Mouse (Mus musculus): ENCODE measurements at regions not wholly inside any gene's neighbourhood (a gene's known extent, or its start where the extent isn't known, plus 50 kb on each side); places are given as distances from the start of the nearest gene placed in this dataset.

DNA sequence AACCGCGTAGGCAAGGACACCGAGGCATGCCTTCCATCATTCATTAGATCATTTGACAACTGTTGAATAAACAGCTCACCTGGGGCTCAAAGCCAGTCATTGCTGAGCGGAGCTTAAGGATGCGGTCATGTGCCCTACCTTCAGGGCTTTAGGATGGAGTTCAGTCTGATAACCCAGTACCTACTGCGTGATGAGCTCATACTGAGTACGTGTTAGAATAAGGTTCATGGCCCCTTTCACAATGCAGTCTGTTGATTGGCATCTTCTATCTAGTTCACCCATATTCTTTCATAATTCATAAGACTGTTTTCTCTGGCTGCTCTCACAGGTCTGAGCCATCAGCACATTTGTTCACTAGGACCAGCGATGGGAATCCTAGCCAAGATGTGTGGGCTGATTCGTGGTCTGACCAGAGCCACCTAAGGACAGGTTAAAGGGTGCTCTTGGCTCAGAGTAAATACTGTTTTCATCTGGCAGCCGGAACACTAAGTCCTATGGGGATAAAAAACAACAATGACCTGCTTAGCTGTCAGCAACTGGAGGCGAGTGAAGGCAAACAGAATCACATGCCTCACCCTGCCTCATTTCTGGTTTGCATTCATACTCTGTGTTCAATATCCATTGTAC is 71.4 kb upstream of the Elovl5 start:
- H3K9me3 ChIP-seq (replicated peaks; ENCODE audit: control insufficient read depth, low read length), result no peaks in the 10 kb centered on the region
- no peak overlapping the region for H3K27ac ChIP-seq (ENCODE audit: low read depth, low read length)
- ATAC-seq, result no peak
- no peak overlapping the region for H3K4me2 ChIP-seq (ENCODE audit: low read length)
- H3K27me3 ChIP-seq (replicated peaks; ENCODE audit: control insufficient read depth, insufficient read depth, low read length), result no peaks in the 10 kb centered on the region
- 93% methylated on average over 11 of the region's 11 CpGs for WGBS
- H3K36me3 ChIP-seq (ENCODE audit: control insufficient read depth, insufficient read depth, low read length), result no peaks in the 10 kb centered on the region
- no peak overlapping the region for H3K9ac ChIP-seq (ENCODE audit: low read length)
- no peak for DNase-seq (ENCODE audit: low spot score)
- no peak overlapping the region for H3K4me3 ChIP-seq (ENCODE audit: low read depth, low read length)
- no peaks in the 10 kb centered on the region for H3K4me1 ChIP-seq (ENCODE audit: control insufficient read depth, insufficient read depth, low read length)

DNA sequence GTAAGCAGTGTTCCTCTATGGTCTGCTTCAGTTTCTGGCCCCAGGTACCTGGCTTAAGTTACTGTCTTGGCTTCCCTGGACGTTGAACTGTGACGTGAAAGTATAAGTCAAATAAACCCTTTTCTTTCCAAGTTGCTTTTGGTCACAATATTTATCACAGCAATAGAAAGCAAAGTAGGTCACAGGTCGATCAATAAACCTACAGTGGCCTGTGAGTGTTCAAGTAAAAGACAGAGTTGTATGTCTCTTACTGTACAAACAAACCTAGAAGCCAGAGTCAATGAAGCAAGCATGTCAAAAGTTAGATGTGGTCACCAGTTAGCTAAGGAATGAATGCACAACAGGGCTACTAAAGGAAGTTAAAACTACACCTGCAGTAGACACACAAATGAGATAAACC is 68.6 kb upstream of the Elovl5 start:
- WGBS, result 94% methylated on average over 3 of the region's 3 CpGs
- ATAC-seq (no peak), DNase-seq (ENCODE audit: low spot score) (no peak)
- no peaks in the 10 kb centered on the region for H3K9me3 ChIP-seq (replicated peaks; ENCODE audit: control insufficient read depth, low read length)
- H3K4me2 ChIP-seq (ENCODE audit: low read length), result no peak overlapping the region
- H3K27me3 ChIP-seq (replicated peaks; ENCODE audit: control insufficient read depth, insufficient read depth, low read length), result no peaks in the 10 kb centered on the region
- H3K27ac ChIP-seq (ENCODE audit: low read depth, low read length), result no peak overlapping the region
- no peak overlapping the region for H3K9ac ChIP-seq (ENCODE audit: low read length)
- H3K36me3 ChIP-seq (ENCODE audit: control insufficient read depth, insufficient read depth, low read length), result no peaks in the 10 kb centered on the region
- H3K4me1 ChIP-seq (ENCODE audit: control insufficient read depth, insufficient read depth, low read length), result no peaks in the 10 kb centered on the region
- H3K4me3 ChIP-seq (ENCODE audit: low read depth, low read length), result no peak overlapping the region

DNA sequence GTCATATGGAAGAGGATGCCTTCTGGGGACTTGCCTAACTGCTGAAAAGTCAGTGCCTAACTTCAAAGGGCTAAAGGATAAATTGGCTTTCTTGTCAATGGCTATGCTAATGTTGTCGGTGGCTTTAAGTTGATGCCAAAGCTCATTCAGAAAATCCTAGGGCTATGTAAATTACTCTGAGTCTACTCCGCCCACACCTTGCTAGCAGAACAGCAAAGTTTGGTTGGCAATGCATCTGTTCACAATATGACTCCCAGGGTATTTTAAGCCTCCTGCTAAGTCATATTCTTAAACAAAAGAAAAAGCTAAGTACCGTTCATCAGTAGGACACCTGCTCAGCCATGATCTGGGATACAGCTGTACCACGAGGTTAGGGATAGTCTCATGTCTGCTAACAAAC is 67.8 kb upstream of the Elovl5 start:
- Histone ChIP-seq H3K9me3 (replicated peaks; ENCODE audit: control insufficient read depth, low read length) (no peaks in the 10 kb centered on the region), H3K27ac (ENCODE audit: low read depth, low read length) (no peak overlapping the region), H3K4me2 (ENCODE audit: low read length) (no peak overlapping the region), H3K9ac (ENCODE audit: low read length) (no peak overlapping the region), H3K4me3 (ENCODE audit: low read depth, low read length) (no peak overlapping the region), H3K36me3 (ENCODE audit: control insufficient read depth, insufficient read depth, low read length) (no peaks in the 10 kb centered on the region), H3K4me1 (ENCODE audit: control insufficient read depth, insufficient read depth, low read length) (no peaks in the 10 kb centered on the region), H3K27me3 (replicated peaks; ENCODE audit: control insufficient read depth, insufficient read depth, low read length) (no peaks in the 10 kb centered on the region)
- ATAC-seq (no peak), DNase-seq (ENCODE audit: low spot score) (no peak)
- 54% methylated on average over 4 of the region's 4 CpGs for WGBS

DNA sequence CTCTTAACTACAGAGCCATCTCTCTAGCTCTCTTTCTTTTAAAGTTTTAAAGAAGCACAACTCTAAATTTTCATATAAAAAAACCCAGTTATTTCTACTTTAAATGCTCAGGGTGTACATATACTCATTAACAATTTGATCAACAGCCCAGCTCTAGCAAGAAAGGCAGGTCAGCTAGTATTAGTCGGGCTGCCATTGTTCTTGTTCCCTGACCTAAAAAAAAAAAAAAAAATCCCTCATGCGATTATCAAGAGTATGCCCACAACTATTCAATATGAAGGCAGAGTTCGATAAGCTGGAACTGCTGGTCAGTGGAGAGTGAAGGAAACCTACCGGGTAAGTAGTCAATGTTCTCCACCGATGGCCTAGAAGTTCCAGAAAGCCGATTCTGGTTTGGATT is 65.8 kb upstream of the Elovl5 start:
- Histone ChIP-seq H3K4me3 (ENCODE audit: low read depth, low read length) (no peak overlapping the region), H3K27ac (ENCODE audit: low read depth, low read length) (no peak overlapping the region), H3K4me1 (ENCODE audit: control insufficient read depth, insufficient read depth, low read length) (no peaks in the 10 kb centered on the region), H3K27me3 (replicated peaks; ENCODE audit: control insufficient read depth, insufficient read depth, low read length) (no peaks in the 10 kb centered on the region), H3K9me3 (replicated peaks; ENCODE audit: control insufficient read depth, low read length) (no peaks in the 10 kb centered on the region), H3K9ac (ENCODE audit: low read length) (no peak overlapping the region), H3K4me2 (ENCODE audit: low read length) (no peak overlapping the region), H3K36me3 (ENCODE audit: control insufficient read depth, insufficient read depth, low read length) (no peaks in the 10 kb centered on the region)
- DNase-seq (ENCODE audit: low spot score) (no peak), ATAC-seq (no peak)
- WGBS, result 49% methylated on average over 6 of the region's 6 CpGs

DNA sequence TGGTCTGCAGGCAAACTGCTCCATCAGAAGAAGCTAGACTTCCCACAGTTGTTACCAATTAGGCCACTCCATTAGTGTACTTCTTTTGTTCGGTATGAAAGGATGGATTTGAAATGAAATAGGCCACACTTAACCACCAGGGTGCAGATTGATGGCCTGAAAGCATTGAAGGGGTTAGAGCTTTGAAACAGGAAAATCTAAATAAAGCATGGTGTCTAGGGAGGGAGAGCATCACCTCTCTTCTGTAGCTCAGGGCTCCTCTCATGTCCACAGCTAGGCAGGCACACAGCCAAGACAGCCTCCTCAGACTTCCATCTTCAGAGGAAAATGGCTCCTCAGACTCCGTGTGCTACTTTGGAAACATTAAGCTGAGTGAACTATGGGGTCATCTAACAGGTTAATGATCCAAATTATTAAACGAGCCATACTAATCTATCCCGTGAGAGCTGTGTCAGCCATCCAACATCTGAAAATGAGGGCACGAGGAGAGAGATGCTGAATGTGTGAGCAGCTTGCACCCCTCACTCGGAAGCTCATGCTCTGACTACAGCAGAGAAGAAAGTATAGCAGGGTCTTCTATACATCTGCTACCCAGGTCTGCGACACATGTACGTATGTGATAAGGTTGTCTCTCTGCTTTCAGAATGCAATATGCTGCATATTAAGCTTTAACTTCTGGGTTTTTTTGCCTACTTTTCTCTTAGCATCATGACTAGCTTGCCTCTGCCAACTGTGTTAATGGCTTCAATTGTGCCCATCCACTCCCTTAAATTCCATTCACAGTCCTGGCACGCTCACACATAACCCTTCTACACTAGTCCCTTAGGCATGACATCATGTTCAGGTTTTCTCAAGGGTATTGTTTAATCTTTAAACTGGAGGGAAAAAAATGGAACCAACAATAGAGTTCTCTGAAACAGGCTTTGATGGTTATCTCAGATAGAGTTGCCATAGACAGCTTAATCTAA is 59.8 kb upstream of the Elovl5 start:
- no peak for ATAC-seq
- Histone ChIP-seq H3K27me3 (replicated peaks; ENCODE audit: control insufficient read depth, insufficient read depth, low read length) (no peaks in the 10 kb centered on the region), H3K9ac (ENCODE audit: low read length) (no peak overlapping the region), H3K4me3 (ENCODE audit: low read depth, low read length) (no peak overlapping the region), H3K4me2 (ENCODE audit: low read length) (no peak overlapping the region), H3K9me3 (replicated peaks; ENCODE audit: control insufficient read depth, low read length) (no peaks in the 10 kb centered on the region), H3K4me1 (ENCODE audit: control insufficient read depth, insufficient read depth, low read length) (no peaks in the 10 kb centered on the region), H3K36me3 (ENCODE audit: control insufficient read depth, insufficient read depth, low read length) (no peaks in the 10 kb centered on the region), H3K27ac (ENCODE audit: low read depth, low read length) (no peak overlapping the region)
- WGBS, result 62% methylated on average over 9 of the region's 9 CpGs
- DNase-seq (ENCODE audit: low spot score), result peak; percentile 15

DNA sequence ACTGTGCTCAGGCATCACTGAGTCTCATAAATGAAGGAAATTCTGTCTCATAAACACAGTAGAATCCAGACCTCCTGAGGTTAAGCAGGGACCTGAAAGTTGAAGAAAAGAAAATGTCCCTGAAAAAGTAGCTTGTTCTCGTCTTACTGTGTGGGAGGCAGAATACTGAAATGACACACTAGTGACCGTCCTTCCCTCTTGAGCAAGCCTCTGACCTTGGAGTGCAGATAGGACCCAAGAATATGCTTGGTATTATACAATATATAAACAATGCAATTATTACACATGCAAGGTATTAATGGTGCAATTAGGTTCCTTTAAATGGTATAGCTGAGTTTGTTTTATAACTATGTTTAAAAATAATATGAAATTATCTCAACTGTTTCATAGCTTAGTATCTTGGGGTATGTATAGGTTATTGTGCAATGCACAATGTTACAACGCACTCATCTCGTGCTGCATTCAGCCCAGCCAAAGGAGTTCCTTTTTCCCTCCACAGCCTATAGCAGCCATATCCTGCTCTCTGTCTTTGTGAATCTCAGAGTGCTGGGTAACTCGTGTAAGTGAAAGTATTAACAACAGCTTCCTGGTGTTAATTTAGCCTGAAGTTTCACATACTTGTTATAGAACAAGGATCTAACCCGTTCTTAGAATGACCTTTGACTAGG is 58.9 kb upstream of the Elovl5 start:
- WGBS, result 80% methylated on average over 6 of the region's 6 CpGs
- H3K9me3 ChIP-seq (replicated peaks; ENCODE audit: control insufficient read depth, low read length), result no peaks in the 10 kb centered on the region
- no peaks in the 10 kb centered on the region for H3K27me3 ChIP-seq (replicated peaks; ENCODE audit: control insufficient read depth, insufficient read depth, low read length)
- H3K9ac ChIP-seq (ENCODE audit: low read length), result no peak overlapping the region
- no peak overlapping the region for H3K4me2 ChIP-seq (ENCODE audit: low read length)
- no peak for DNase-seq (ENCODE audit: low spot score)
- no peak overlapping the region for H3K27ac ChIP-seq (ENCODE audit: low read depth, low read length)
- ATAC-seq, result no peak
- no peaks in the 10 kb centered on the region for H3K4me1 ChIP-seq (ENCODE audit: control insufficient read depth, insufficient read depth, low read length)
- no peaks in the 10 kb centered on the region for H3K36me3 ChIP-seq (ENCODE audit: control insufficient read depth, insufficient read depth, low read length)
- no peak overlapping the region for H3K4me3 ChIP-seq (ENCODE audit: low read depth, low read length)
